Mouse (Mus musculus): ENCODE measurements around the gene Tmem130.

The Tmem130 gene

GRCm38 (mm10) chr5:144733953-144734352 lies 27.7 kb downstream of the Tmem130 start:
- DNase-seq (ENCODE audit: low spot score in 2 of 2): peak in 1 of 2 experiments; percentile 79

GRCm38 (mm10) chr5:144729216-144729615 lies 32.4 kb downstream of the Tmem130 start:
- DNase-seq (ENCODE audit: low spot score in 2 of 2): no peak

GRCm38 (mm10) chr5:144728237-144728636 lies 33.4 kb downstream of the Tmem130 start:
- DNase-seq (ENCODE audit: low spot score in 2 of 2): no peak

GRCm38 (mm10) chr5:144727119-144727518 lies 34.5 kb downstream of the Tmem130 start:
- DNase-seq (ENCODE audit: low spot score in 2 of 2): peak; percentile 45 to 82

- no peak for DNase-seq (ENCODE audit: low spot score in 2 of 2)
Observed at GRCm38 (mm10) chr5:144725554-144725953, 36.1 kb downstream of the Tmem130 start.

GRCm38 (mm10) chr5:144724926-144725325 lies 36.7 kb downstream of the Tmem130 start:
- no peak for DNase-seq (ENCODE audit: low spot score in 2 of 2)

- peak in 1 of 2 experiments; percentile 31 for DNase-seq (ENCODE audit: low spot score in 2 of 2)
Observed at GRCm38 (mm10) chr5:144720281-144720680, 41.3 kb downstream of the Tmem130 start.

GRCm38 (mm10) chr5:144719781-144720180 lies 41.8 kb downstream of the Tmem130 start:
- DNase-seq (ENCODE audit: low spot score in 2 of 2): peak in 1 of 2 experiments; percentile 33

- no peak for DNase-seq (ENCODE audit: low spot score in 2 of 2)
Observed at GRCm38 (mm10) chr5:144717186-144717585, 44.4 kb downstream of the Tmem130 start.

- no peak for DNase-seq (ENCODE audit: low spot score in 2 of 2)
Observed at GRCm38 (mm10) chr5:144713371-144713770, 48.2 kb downstream of the Tmem130 start.

GRCm38 (mm10) chr5:144707603-144708002 lies 54.0 kb downstream of the Tmem130 start:
- peak; percentile 22 to 45 for DNase-seq (ENCODE audit: low spot score in 2 of 2)

GRCm38 (mm10) chr5:144703464-144704368 lies 57.9 kb downstream of the Tmem130 start:
- DNase-seq (ENCODE audit: low spot score in 2 of 2): no peak

- no peak for DNase-seq (ENCODE audit: low spot score in 2 of 2)
Observed at GRCm38 (mm10) chr5:144695289-144696060, 66.1 kb downstream of the Tmem130 start.

GRCm38 (mm10) chr5:144694161-144694560 lies 67.5 kb downstream of the Tmem130 start:
- no peak for DNase-seq (ENCODE audit: low spot score in 2 of 2)

GRCm38 (mm10) chr5:144691421-144691820 lies 70.2 kb downstream of the Tmem130 start:
- no peak for DNase-seq (ENCODE audit: low spot score in 2 of 2)

- DNase-seq (ENCODE audit: low spot score in 2 of 2): no peak
Observed at GRCm38 (mm10) chr5:144688371-144688770, 73.2 kb downstream of the Tmem130 start.
